In genomic region chr19:53711261-53711890, GRCm38 (mm10) we compare ENCODE assay signal across 14 mouse cellular contexts. TPM values are rescaled to one million over a fixed set of nuclear protein-coding genes. Genes with fewer than 3 reads are reported as not detected.
DNase-seq lines count a peak whose midpoint lies in the region; ATAC-seq lines count a peak whose summit lies in the region.
"Had no signal": no experiment of that assay in that cellular context is flagged by ENCODE, and none has a peak within 500 bp of the region (broad histone marks: within the 10 kb centered on the region; RNA-seq: fewer than 3 reads in every experiment).

No protein-coding gene starts in this region.

- 11% methylated on average over 8 of the region's 8 CpGs for WGBS in kidney, embryonic 16.5 days
- WGBS in limb, embryonic 10.5 days: 25% methylated on average over 8 of the region's 8 CpGs

- H3K9ac ChIP-seq in kidney, embryonic 16.5 days (replicated peaks; ENCODE audit: low read length): no peak overlapping the region
- H3K9ac ChIP-seq: hindbrain, embryonic 13.5 days; midbrain, embryonic 13.5 days had no signal

- peaks cover 12% of the 10 kb centered on the region for H3K4me1 ChIP-seq in kidney, embryonic 16.5 days (ENCODE audit: insufficient read depth, low read length)
- peaks cover 17% of the 10 kb centered on the region for H3K4me1 ChIP-seq in limb, embryonic 10.5 days
- H3K4me1 ChIP-seq: hindbrain, embryonic 13.5 days; midbrain, embryonic 13.5 days had no signal

- DNase-seq in kidney, postnatal 25 days: no peak
- peak; percentile 58 for DNase-seq in ES-CJ7 (ENCODE audit: low read depth, low spot score)
- DNase-seq in limb, embryonic 10.5 days (ENCODE audit: low spot score): no peak
- DNase-seq in cerebellum, adult 11 months: no peak
- no peak for DNase-seq in layer of hippocampus, postnatal 25 days (ENCODE audit: extremely low spot score in 1 of 2, low spot score in 1 of 2)
- DNase-seq: cerebellum, adult 8-10 months; kidney, adult 11 months; lung, postnatal 4 days had no signal

- no peak overlapping the region for H3K4me3 ChIP-seq in kidney, embryonic 16.5 days (ENCODE audit: low read length)
- H3K4me3 ChIP-seq in limb, embryonic 10.5 days: no peak overlapping the region
- H3K4me3 ChIP-seq: hindbrain, embryonic 13.5 days; midbrain, embryonic 13.5 days had no signal

- H3K27ac ChIP-seq in kidney, embryonic 16.5 days (ENCODE audit: low read length): no peak overlapping the region
- H3K27ac ChIP-seq in limb, embryonic 10.5 days: peak overlapping the region; percentile 19; the same call in 1 of the 2 replicates
- H3K27ac ChIP-seq: hindbrain, embryonic 13.5 days; midbrain, embryonic 13.5 days had no signal

- no peak overlapping the region for H3K4me2 ChIP-seq in kidney, embryonic 16.5 days (replicated peaks; ENCODE audit: low read depth, low read length)
- H3K4me2 ChIP-seq: hindbrain, embryonic 13.5 days; liver, embryonic 11.5 days; midbrain, embryonic 13.5 days had no signal

- peak; percentile 69 for ATAC-seq in kidney, embryonic 16.5 days (ENCODE audit: low FRiP score, low TSS enrichment)
- ATAC-seq in common myeloid progenitor, adult 5-6 weeks (replicated peaks; ENCODE audit: low read depth, poor library complexity, severe bottlenecking): peak; percentile 11; the same call in 1 of the 2 replicates
- ATAC-seq: midbrain, embryonic 13.5 days had no signal

- 0 out of 2 replicates have a peak, but pooled peaks cover 4% of the 10 kb centered on the region for H3K36me3 ChIP-seq in kidney, embryonic 16.5 days (ENCODE audit: insufficient read depth, low read length)
- no peaks in the 10 kb centered on the region for H3K36me3 ChIP-seq in limb, embryonic 10.5 days
- H3K36me3 ChIP-seq: G1E; hindbrain, embryonic 13.5 days; midbrain, embryonic 13.5 days had no signal

- H3K27me3 ChIP-seq in kidney, embryonic 16.5 days (ENCODE audit: insufficient read depth, low read length): no peaks in the 10 kb centered on the region
- H3K27me3 ChIP-seq in limb, embryonic 10.5 days (ENCODE audit: low read depth, poor library complexity, severe bottlenecking): no peaks in the 10 kb centered on the region
- H3K27me3 ChIP-seq: hindbrain, embryonic 13.5 days; midbrain, embryonic 13.5 days had no signal

- peaks cover 11% of the 10 kb centered on the region; the same call in 1 of the 2 replicates for H3K9me3 ChIP-seq in kidney, embryonic 16.5 days (ENCODE audit: low read length)
- H3K9me3 ChIP-seq in limb, embryonic 10.5 days (replicated peaks): peaks cover 3% of the 10 kb centered on the region; the same call in 1 of the 2 replicates
- H3K9me3 ChIP-seq: G1E had no signal

RNA-seq across cellular contexts. Expression of gene Rbm20, which starts 34.3 kb away (rescaled TPM):
- 2.5 and 3.1 TPM in 2 replicates for polyA plus RNA-seq in kidney, embryonic 16.5 days (2015; fragmentation: Nextera tagmentation; extraction: Ambion mirVana)
- total RNA-seq in common myeloid progenitor, adult 5-6 weeks (2017): 0.69 TPM in 1 of 2 replicates, not detected in the other
- 0.73 and 1.9 TPM in 2 replicates for polyA plus RNA-seq in limb, embryonic 10.5 days (2016; fragmentation: Nextera tagmentation; extraction: Ambion mirVana)
- total RNA-seq in layer of hippocampus, postnatal 25 days (2021): 1 to 10 TPM; 2.7 to 3.4 TPM
